Mouse (Mus musculus): ENCODE data around the gene Trim9. TPM values are rescaled to one million over a fixed set of nuclear protein-coding genes. Genes with fewer than 3 reads are reported as not detected.
A peak's percentile ranks its signal among the peaks of the same experiment; 100 is the strongest.

Trim9 gene
- total RNA-seq (2021) = 100 to 1,000 TPM; 329 to 436 TPM

- intact Hi-C loops (cut with DNase I) = loop anchor here (1.0 to 5.0 kb wide), 5 partner anchors 22 to 110 kb away; no protein-coding TSS in a partner anchor
These were observed at the start of gene Trim9 for GRCm38 (mm10) chr12:70347202-70347841. Gene Trim9, minus strand, starts transcription at chr12:70347614.

GRCm38 (mm10) chr12:70395061-70395460, 47.6 kb upstream of the Trim9 start:
- intact Hi-C loops (cut with DNase I) = no loop called here
- no peak for DNase-seq (ENCODE audit: low spot score in 2 of 2)

More at GRCm38 (mm10) chr12:70347202-70347841, at the start of gene Trim9:
- DNase-seq (ENCODE audit: low spot score in 2 of 2) = peak; percentile 98 to 99

GRCm38 (mm10) chr12:70391236-70391635, 43.8 kb upstream of the Trim9 start:
- DNase-seq (ENCODE audit: low spot score in 2 of 2) = no peak
- intact Hi-C loops (cut with DNase I) = no loop called here

- intact Hi-C loops (cut with DNase I) = no loop called here
- no peak for DNase-seq (ENCODE audit: low spot score in 2 of 2)
These were observed 27.6 kb upstream of the Trim9 start for GRCm38 (mm10) chr12:70374976-70375375.

- DNase-seq (ENCODE audit: low spot score in 2 of 2) = peak; percentile 29 to 34
- intact Hi-C loops (cut with DNase I) = loop anchor here (2.0 kb wide), 1 partner anchor 32 kb away; no protein-coding TSS in a partner anchor
These were observed 25.5 kb upstream of the Trim9 start for GRCm38 (mm10) chr12:70372874-70373273.

GRCm38 (mm10) chr12:70369348-70369747, 21.9 kb upstream of the Trim9 start:
- no peak for DNase-seq (ENCODE audit: low spot score in 2 of 2)
- intact Hi-C loops (cut with DNase I) = loop anchor here (1.0 to 5.0 kb wide), 2 partner anchors 22 to 53 kb away; partner anchors contain the start of gene Trim9

GRCm38 (mm10) chr12:70368820-70369219, 21.4 kb upstream of the Trim9 start:
- DNase-seq (ENCODE audit: low spot score in 2 of 2) = peak; percentile 56 to 72
- intact Hi-C loops (cut with DNase I) = loop anchor here (1.0 to 5.0 kb wide), 2 partner anchors 22 to 53 kb away; partner anchors contain the start of gene Trim9

GRCm38 (mm10) chr12:70367326-70368248, 20.2 kb upstream of the Trim9 start:
- intact Hi-C loops (cut with DNase I) = loop anchor here (5.0 kb wide), 1 partner anchor 55 kb away; no protein-coding TSS in a partner anchor
- peak; percentile 82 to 86 for DNase-seq (ENCODE audit: low spot score in 2 of 2)

GRCm38 (mm10) chr12:70363016-70363415, 15.6 kb upstream of the Trim9 start:
- no peak for DNase-seq (ENCODE audit: low spot score in 2 of 2)
- intact Hi-C loops (cut with DNase I) = no loop called here

- intact Hi-C loops (cut with DNase I) = no loop called here
These were observed 12.9 kb upstream of the Trim9 start for GRCm38 (mm10) chr12:70360276-70360675.

GRCm38 (mm10) chr12:70359443-70359842, 12.0 kb upstream of the Trim9 start:
- intact Hi-C loops (cut with DNase I) = no loop called here
- no peak for DNase-seq (ENCODE audit: low spot score in 2 of 2)

More at GRCm38 (mm10) chr12:70360276-70360675, 12.9 kb upstream of the Trim9 start:
- DNase-seq (ENCODE audit: low spot score in 2 of 2) = no peak

- DNase-seq (ENCODE audit: low spot score in 2 of 2) = no peak
- intact Hi-C loops (cut with DNase I) = no loop called here
These were observed 7.5 kb upstream of the Trim9 start for GRCm38 (mm10) chr12:70354926-70355325.

- intact Hi-C loops (cut with DNase I) = no loop called here
- DNase-seq (ENCODE audit: low spot score in 2 of 2) = peak in 1 of 2 experiments; percentile 24
These were observed 3.1 kb upstream of the Trim9 start for GRCm38 (mm10) chr12:70350490-70350889.

GRCm38 (mm10) chr12:70349788-70350187, 2.4 kb upstream of the Trim9 start:
- intact Hi-C loops (cut with DNase I) = loop anchor here (5.0 kb wide), 2 partner anchors 67 to 112 kb away; no protein-coding TSS in a partner anchor
- peak in 1 of 2 experiments; percentile 6 for DNase-seq (ENCODE audit: low spot score in 2 of 2)

GRCm38 (mm10) chr12:70348026-70348425, 612 bp upstream of the Trim9 start:
- intact Hi-C loops (cut with DNase I) = loop anchor here (5.0 kb wide), 2 partner anchors 66 to 111 kb away; no protein-coding TSS in a partner anchor
- no peak for DNase-seq (ENCODE audit: low spot score in 2 of 2)

- peak; percentile 54 to 78 for DNase-seq (ENCODE audit: low spot score in 2 of 2)
- intact Hi-C loops (cut with DNase I) = loop anchor here (1.0 to 5.0 kb wide), 5 partner anchors 23 to 109 kb away; no protein-coding TSS in a partner anchor
These were observed 1.0 kb downstream of the Trim9 start for GRCm38 (mm10) chr12:70346139-70347026.

- intact Hi-C loops (cut with DNase I) = loop anchor here (2.0 to 5.0 kb wide), 3 partner anchors 63 to 108 kb away; no protein-coding TSS in a partner anchor
- DNase-seq (ENCODE audit: low spot score in 2 of 2) = peak; percentile 62 to 79
These were observed 1.8 kb downstream of the Trim9 start for GRCm38 (mm10) chr12:70345531-70346138.

GRCm38 (mm10) chr12:70335176-70335575, 12.2 kb downstream of the Trim9 start:
- no peak for DNase-seq (ENCODE audit: low spot score in 2 of 2)
- intact Hi-C loops (cut with DNase I) = no loop called here
